Mouse (Mus musculus) lung, embryonic 15.5 days (tissue): ENCODE results near the gene Hmx1. TPM values are rescaled to one million over a fixed set of nuclear protein-coding genes. Genes with fewer than 3 reads are reported as not detected.

Experiments
- ATAC-seq: fragments of 200-750 bp; cut with Nextera tagmentation; 2 replicates; pipeline ENCODE4 v1.8.0; 2017; ENCODE audit warnings: moderate number of reproducible peaks, borderline replicate concordance; ENCODE audit not compliant: low FRiP score, low TSS enrichment; ENCODE audit errors: extremely low read depth
- H3K27ac ChIP-seq: fragments of 300-500 bp; sonication (generic); 2 replicates; pipeline ENCODE4 v1.5.1; 2015; ENCODE audit warnings: moderate library complexity, mild to moderate bottlenecking, inconsistent platforms
- H3K27me3 ChIP-seq: fragments of 300-500 bp; sonication (generic); 2 replicates; pipeline ENCODE4 v1.6.1; 2015; ENCODE audit warnings: inconsistent platforms
- H3K36me3 ChIP-seq: fragments of 300-500 bp; sonication (generic); 2 replicates; pipeline ENCODE4 v1.6.1; 2015; ENCODE audit warnings: inconsistent platforms
- H3K4me1 ChIP-seq: fragments of 300-500 bp; sonication (generic); 2 replicates; pipeline ENCODE4 v1.6.1; 2015; ENCODE audit warnings: inconsistent platforms
- H3K4me2 ChIP-seq: fragments of 300-500 bp; sonication (generic); 2 replicates; pipeline ENCODE4 v1.6.1; 2015; ENCODE audit warnings: inconsistent platforms, mild to moderate bottlenecking, moderate library complexity
- H3K4me3 ChIP-seq: fragments of 300-500 bp; sonication (generic); 2 replicates; pipeline ENCODE4 v1.5.1; 2015; ENCODE audit warnings: mild to moderate bottlenecking, inconsistent platforms
- H3K9ac ChIP-seq: fragments of 300-500 bp; sonication (generic); 2 replicates; pipeline ENCODE4 v1.6.1; 2015; ENCODE audit warnings: inconsistent platforms
- H3K9me3 ChIP-seq: fragments of 300-500 bp; sonication (generic); 2 replicates; pipeline ENCODE4 v1.6.1; 2016; ENCODE audit warnings: inconsistent platforms
- WGBS: fragments of 180-500 bp; shearing (Covaris S2); methylation state at CpG from one replicate; pipeline ENCODE4 v1.1.7; 2015; 5-methylcytosine and 5-hydroxymethylcytosine counted together
- polyA plus RNA-seq: library from polyadenylated mRNA; unstranded; fragments of >200 nt; fragmentation: Nextera tagmentation; extraction: Ambion mirVana; gene quantifications from 2 replicates; pipeline ENCODE4 v1.2.1, GENCODE M21; 2015

Hmx1 gene
- polyA plus RNA-seq, 1 experiment from 2014 or later: 0.27 TPM

- no peak for ATAC-seq
Observed at GRCm38 (mm10) chr5:35389915-35390314, 1.0 kb downstream of the Hmx1 start.

GRCm38 (mm10) chr5:35390848-35391655 lies 2.1 kb downstream of the Hmx1 start:
- Histone ChIP-seq H3K9ac (no peak overlapping the region), H3K27ac (no peak overlapping the region)
- 2% methylated on average over 22 of the region's 22 CpGs for WGBS

More at GRCm38 (mm10) chr5:35389915-35390314, 1.0 kb downstream of the Hmx1 start:
- Histone ChIP-seq H3K27me3 (peaks cover 100% of the 10 kb centered on the region), H3K36me3 (no peaks in the 10 kb centered on the region), H3K27ac (no peak overlapping the region), H3K9ac (no peak overlapping the region), H3K9me3 (no peaks in the 10 kb centered on the region), H3K4me1 (peaks cover 24% of the 10 kb centered on the region), H3K4me2 (no peak overlapping the region), H3K4me3 (no peak overlapping the region)
- whole genome bisulfite sequencing: 24% methylated on average over 3 of the region's 3 CpGs

GRCm38 (mm10) chr5:35391656-35392333 lies 2.9 kb downstream of the Hmx1 start:
- WGBS: under 1% methylated on average over 83 of the region's 88 CpGs
- no peak for ATAC-seq
- H3K9ac ChIP-seq: no peak overlapping the region

More at GRCm38 (mm10) chr5:35390848-35391655, 2.1 kb downstream of the Hmx1 start:
- no peaks in the 10 kb centered on the region for H3K36me3 ChIP-seq
- H3K9me3 ChIP-seq: no peaks in the 10 kb centered on the region
- peaks cover 100% of the 10 kb centered on the region for H3K27me3 ChIP-seq
- no peak for ATAC-seq
- peak overlapping the region; percentile 62; the same call in 1 of the 2 replicates for H3K4me2 ChIP-seq
- peak overlapping the region; percentile 37 for H3K4me3 ChIP-seq
- H3K4me1 ChIP-seq: peaks cover 27% of the 10 kb centered on the region

GRCm38 (mm10) chr5:35392334-35392695 lies 3.4 kb downstream of the Hmx1 start:
- Histone ChIP-seq H3K9me3 (no peaks in the 10 kb centered on the region), H3K27me3 (peaks cover 98% of the 10 kb centered on the region), H3K4me3 (peak overlapping the region; percentile 37), H3K4me1 (peaks cover 27% of the 10 kb centered on the region), H3K36me3 (no peaks in the 10 kb centered on the region), H3K27ac (no peak overlapping the region), H3K9ac (no peak overlapping the region), H3K4me2 (peak overlapping the region; percentile 62)
- no peak for ATAC-seq
- WGBS: under 1% methylated on average over 37 of the region's 37 CpGs

More at GRCm38 (mm10) chr5:35391656-35392333, 2.9 kb downstream of the Hmx1 start:
- H3K27ac ChIP-seq: no peak overlapping the region
- H3K27me3 ChIP-seq: peaks cover 98% of the 10 kb centered on the region
- H3K4me3 ChIP-seq: peak overlapping the region; percentile 37
- H3K4me1 ChIP-seq: peaks cover 27% of the 10 kb centered on the region
- no peaks in the 10 kb centered on the region for H3K36me3 ChIP-seq
- no peaks in the 10 kb centered on the region for H3K9me3 ChIP-seq
- H3K4me2 ChIP-seq: peak overlapping the region; percentile 62

- Histone ChIP-seq H3K9me3 (no peaks in the 10 kb centered on the region), H3K36me3 (no peaks in the 10 kb centered on the region), H3K9ac (no peak overlapping the region), H3K4me2 (no peak overlapping the region), H3K27ac (no peak overlapping the region), H3K4me1 (peaks cover 20% of the 10 kb centered on the region), H3K27me3 (peaks cover 98% of the 10 kb centered on the region), H3K4me3 (no peak overlapping the region)
- ATAC-seq: no peak
- 5% methylated on average over 9 of the region's 9 CpGs for WGBS
Observed at GRCm38 (mm10) chr5:35395566-35396440, 6.9 kb downstream of the Hmx1 start.

GRCm38 (mm10) chr5:35396976-35397641 lies 8.2 kb downstream of the Hmx1 start:
- Histone ChIP-seq H3K9ac (no peak overlapping the region), H3K36me3 (no peaks in the 10 kb centered on the region), H3K4me3 (peak overlapping the region; percentile 4; the same call in 1 of the 2 replicates), H3K4me2 (peak overlapping the region; percentile 30), H3K4me1 (peaks cover 12% of the 10 kb centered on the region; the same call in 1 of the 2 replicates), H3K9me3 (no peaks in the 10 kb centered on the region), H3K27ac (no peak overlapping the region), H3K27me3 (peaks cover 98% of the 10 kb centered on the region)
- under 1% methylated on average over 57 of the region's 57 CpGs for WGBS
- ATAC-seq: no peak

GRCm38 (mm10) chr5:35397642-35398309 lies 8.9 kb downstream of the Hmx1 start:
- no peaks in the 10 kb centered on the region for H3K9me3 ChIP-seq
- 1% methylated on average over 43 of the region's 52 CpGs for WGBS

GRCm38 (mm10) chr5:35398310-35398910 lies 9.5 kb downstream of the Hmx1 start:
- Histone ChIP-seq H3K4me2 (no peak overlapping the region), H3K9me3 (no peaks in the 10 kb centered on the region), H3K27ac (no peak overlapping the region), H3K36me3 (no peaks in the 10 kb centered on the region), H3K4me3 (no peak overlapping the region), H3K9ac (no peak overlapping the region), H3K27me3 (peaks cover 98% of the 10 kb centered on the region), H3K4me1 (peaks cover 10% of the 10 kb centered on the region; the same call in 1 of the 2 replicates)
- 4% methylated on average over 14 of the region's 14 CpGs for WGBS
- no peak for ATAC-seq

More at GRCm38 (mm10) chr5:35397642-35398309, 8.9 kb downstream of the Hmx1 start:
- peak overlapping the region; percentile 4; the same call in 1 of the 2 replicates for H3K4me3 ChIP-seq
- H3K9ac ChIP-seq: no peak overlapping the region
- peaks cover 98% of the 10 kb centered on the region for H3K27me3 ChIP-seq
- no peak overlapping the region for H3K27ac ChIP-seq
- H3K4me1 ChIP-seq: peaks cover 10% of the 10 kb centered on the region; the same call in 1 of the 2 replicates
- no peaks in the 10 kb centered on the region for H3K36me3 ChIP-seq
- ATAC-seq: 0 out of 2 replicates have a peak, but pooled peaks have one; percentile 33
- peak overlapping the region; percentile 30 for H3K4me2 ChIP-seq

GRCm38 (mm10) chr5:35399061-35399460 lies 10.2 kb downstream of the Hmx1 start:
- ATAC-seq: no peak
- 2% methylated on average over 7 of the region's 7 CpGs for WGBS
- H3K4me3 ChIP-seq: no peak overlapping the region
- H3K27me3 ChIP-seq: peaks cover 98% of the 10 kb centered on the region
- H3K9me3 ChIP-seq: no peaks in the 10 kb centered on the region
- H3K9ac ChIP-seq: no peak overlapping the region
- no peak overlapping the region for H3K4me2 ChIP-seq
- no peak overlapping the region for H3K27ac ChIP-seq
- H3K4me1 ChIP-seq: peaks cover 10% of the 10 kb centered on the region; the same call in 1 of the 2 replicates
- H3K36me3 ChIP-seq: no peaks in the 10 kb centered on the region

- H3K4me1 ChIP-seq: peaks cover 10% of the 10 kb centered on the region; the same call in 1 of the 2 replicates
- peaks cover 98% of the 10 kb centered on the region for H3K27me3 ChIP-seq
- ATAC-seq: no peak
- H3K9ac ChIP-seq: no peak overlapping the region
- H3K9me3 ChIP-seq: no peaks in the 10 kb centered on the region
- H3K4me2 ChIP-seq: no peak overlapping the region
- no peaks in the 10 kb centered on the region for H3K36me3 ChIP-seq
- no peak overlapping the region for H3K27ac ChIP-seq
- under 1% methylated on average over 48 of the region's 48 CpGs for WGBS
- H3K4me3 ChIP-seq: no peak overlapping the region
Observed at GRCm38 (mm10) chr5:35399704-35400320, 10.9 kb downstream of the Hmx1 start.
